Mouse (Mus musculus) thymus, postnatal 25 days (tissue): ENCODE measurements around the gene Tcf7l2.

ENCODE experiments used
- DNase-seq: peaks from one replicate; pipeline ENCODE4 v3.0.0; 2022

Gene Tcf7l2

GRCm38 (mm10) chr19:55867255-55867654 is 125.6 kb downstream of the Tcf7l2 start:
- DNase-seq: no peak

- no peak for DNase-seq
Observed at GRCm38 (mm10) chr19:55867905-55868304, 126.3 kb downstream of the Tcf7l2 start.

GRCm38 (mm10) chr19:55868597-55868996 is 127.0 kb downstream of the Tcf7l2 start:
- DNase-seq: no peak

GRCm38 (mm10) chr19:55870825-55871224 is 129.2 kb downstream of the Tcf7l2 start:
- DNase-seq: no peak

GRCm38 (mm10) chr19:55871496-55871895 is 129.9 kb downstream of the Tcf7l2 start:
- DNase-seq: no peak

GRCm38 (mm10) chr19:55873221-55873620 is 131.6 kb downstream of the Tcf7l2 start:
- no peak for DNase-seq

GRCm38 (mm10) chr19:55876501-55876900 is 134.9 kb downstream of the Tcf7l2 start:
- no peak for DNase-seq

GRCm38 (mm10) chr19:55877404-55877915 is 135.8 kb downstream of the Tcf7l2 start:
- DNase-seq: peak; percentile 61

- DNase-seq: no peak
Observed at GRCm38 (mm10) chr19:55880664-55881359, 139.2 kb downstream of the Tcf7l2 start.

GRCm38 (mm10) chr19:55886536-55886935 is 144.9 kb downstream of the Tcf7l2 start:
- no peak for DNase-seq

- DNase-seq: no peak
Observed at GRCm38 (mm10) chr19:55891692-55892183, 150.1 kb downstream of the Tcf7l2 start.

- DNase-seq: no peak
Observed at GRCm38 (mm10) chr19:55893557-55893956, 151.9 kb downstream of the Tcf7l2 start.

- DNase-seq: no peak
Observed at GRCm38 (mm10) chr19:55894396-55894795, 152.8 kb downstream of the Tcf7l2 start.

- DNase-seq: peak; percentile 25
Observed at GRCm38 (mm10) chr19:55895317-55895716, 153.7 kb downstream of the Tcf7l2 start.

- no peak for DNase-seq
Observed at GRCm38 (mm10) chr19:55895807-55896420, 154.3 kb downstream of the Tcf7l2 start.

- no peak for DNase-seq
Observed at GRCm38 (mm10) chr19:55896629-55897028, 155.0 kb downstream of the Tcf7l2 start.

- DNase-seq: no peak
Observed at GRCm38 (mm10) chr19:55902573-55903385, 161.2 kb downstream of the Tcf7l2 start.

- peak; percentile 43 for DNase-seq
Observed at GRCm38 (mm10) chr19:55909039-55909438, 167.4 kb downstream of the Tcf7l2 start.

- no peak for DNase-seq
Observed at GRCm38 (mm10) chr19:55911941-55912340, 170.3 kb downstream of the Tcf7l2 start.

GRCm38 (mm10) chr19:55912813-55913212 is 171.2 kb downstream of the Tcf7l2 start:
- DNase-seq: no peak

GRCm38 (mm10) chr19:55913585-55913984 is 172.0 kb downstream of the Tcf7l2 start:
- DNase-seq: no peak

GRCm38 (mm10) chr19:55914614-55915211 is 173.1 kb downstream of the Tcf7l2 start:
- DNase-seq: peak; percentile 24

- DNase-seq: peak; percentile 66
Observed at GRCm38 (mm10) chr19:55915506-55915905, 173.9 kb downstream of the Tcf7l2 start.
